Mouse (Mus musculus): ENCODE data around the gene Rbpj.

- TF ChIP-seq USF1 (IDR thresholded peaks at IDR 0.05; ENCODE audit: low read depth) (no peak), E2F4 (IDR thresholded peaks at IDR 0.05; ENCODE audit: insufficient read depth) (no peak), REST (IDR thresholded peaks at IDR 0.05; ENCODE audit: insufficient read depth, insufficient read length) (no peak), CEBPB (IDR thresholded peaks at IDR 0.05; ENCODE audit: insufficient read depth, poor library complexity, severe bottlenecking) (no peak), POLR2A (IDR thresholded peaks at IDR 0.05; ENCODE audit: insufficient read length, low read depth) (no peak), POLR2AphosphoS2 (IDR thresholded peaks at IDR 0.05; ENCODE audit: insufficient read length, low read depth) (no peak), MYOD1 (IDR thresholded peaks at IDR 0.05; ENCODE audit: control insufficient read depth in 1 of 3, insufficient read length in 2 of 3, low read depth in 2 of 3) (no peak), MAX (IDR thresholded peaks at IDR 0.05; ENCODE audit: low read depth) (no peak), TCF12 (IDR thresholded peaks at IDR 0.05; ENCODE audit: insufficient read depth, poor library complexity, severe bottlenecking) (no peak), SRF (IDR thresholded peaks at IDR 0.05; ENCODE audit: control insufficient read depth, insufficient read length, low read depth) (no peak), TCF3 (IDR thresholded peaks at IDR 0.05; ENCODE audit: insufficient read length, low read depth) (no peak), MYOG (IDR thresholded peaks at IDR 0.05; ENCODE audit: control insufficient read depth in 1 of 3, insufficient read depth in 1 of 3, insufficient read length in 2 of 3, low read depth in 2 of 3) (no peak)
Observed at GRCm38 (mm10) chr5:53469777-53470131, 3.8 kb downstream of the Rbpj start.

Measured in myocyte (in vitro differentiated cells).